Mouse (Mus musculus): ENCODE measurements around the gene Clasp1. TPM values are rescaled to one million over a fixed set of nuclear protein-coding genes. Genes with fewer than 3 reads are reported as not detected.

Clasp1 gene
- total and polyA plus RNA-seq, 3 experiments: 13.9 to 21.3 TPM; not detected in 1

GRCm38 (mm10) chr1:118450891-118451450 is 62.1 kb downstream of the Clasp1 start:
- Histone ChIP-seq H3K9ac (ENCODE audit: control insufficient read depth, low read depth, low read length, poor library complexity, severe bottlenecking) (no peak overlapping the region), H3K36me3 (ENCODE audit: control insufficient read depth in 1 of 2, insufficient read depth in 2 of 2, low read length in 2 of 2) (no peaks in the 10 kb centered on the region; a peak in 1 of 4 replicates), H3K27me3 (ENCODE audit: control insufficient read depth in 1 of 2, insufficient read depth in 2 of 2, low read length in 2 of 2) (no peaks in the 10 kb centered on the region), H3K4me1 (ENCODE audit: control insufficient read depth in 1 of 2, insufficient read depth in 2 of 2, low read length in 2 of 2) (peaks cover 0 to 6% of the 10 kb centered on the region in 2 experiments; a peak in 1 of 4 replicates), H3K79me2 (ENCODE audit: control insufficient read depth, insufficient read depth, low read length, poor library complexity) (peaks cover 2% of the 10 kb centered on the region; the same call in 1 of the 2 replicates), H3K27ac (ENCODE audit: control insufficient read depth, low read depth, low read length) (no peak overlapping the region), H3K9me3 (replicated peaks; ENCODE audit: insufficient read depth, low read length) (no peaks in the 10 kb centered on the region), H3K4me3 (ENCODE audit: control insufficient read depth in 1 of 2, insufficient read depth in 1 of 2, low read depth in 2 of 2, low read length in 2 of 2) (no peak overlapping the region)
- DNase-seq (ENCODE audit: low read depth, low spot score): no peak
- TF ChIP-seq ELF1 (IDR thresholded peaks at IDR 0.05; ENCODE audit: low read depth, low read length) (no peak), ZMIZ1 (IDR thresholded peaks at IDR 0.05; ENCODE audit: low read depth, low read length) (no peak), EP300 (IDR thresholded peaks at IDR 0.05; ENCODE audit: low read depth in 1 of 2, low read length in 2 of 2) (no peak), USF2 (IDR thresholded peaks at IDR 0.05; ENCODE audit: borderline replicate concordance in 1 of 2, insufficient read depth in 1 of 2, low read depth in 1 of 2, low read length in 2 of 2) (no peak), GATA1 (IDR thresholded peaks at IDR 0.05; ENCODE audit: low read depth, low read length) (no peak), SMC3 (IDR thresholded peaks at IDR 0.05; ENCODE audit: low read depth, low read length) (no peak), USF1 (IDR thresholded peaks at IDR 0.05; ENCODE audit: low read depth, low read length) (no peak), KAT2A (conservative IDR thresholded peaks at IDR 0.05; ENCODE audit: low read depth, low read length) (no peak)

- Histone ChIP-seq H3K36me3 (ENCODE audit: control insufficient read depth in 1 of 2, insufficient read depth in 2 of 2, low read length in 2 of 2) (peaks cover 0 to 13% of the 10 kb centered on the region in 2 experiments; a peak in 2 of 4 replicates), H3K9me3 (replicated peaks; ENCODE audit: insufficient read depth, low read length) (no peaks in the 10 kb centered on the region), H3K9ac (ENCODE audit: control insufficient read depth, low read depth, low read length, poor library complexity, severe bottlenecking) (no peak overlapping the region), H3K79me2 (ENCODE audit: control insufficient read depth, insufficient read depth, low read length, poor library complexity) (peaks cover 8% of the 10 kb centered on the region; the same call in 1 of the 2 replicates), H3K27me3 (ENCODE audit: control insufficient read depth in 1 of 2, insufficient read depth in 2 of 2, low read length in 2 of 2) (no peaks in the 10 kb centered on the region), H3K27ac (ENCODE audit: control insufficient read depth, low read depth, low read length) (no peak overlapping the region), H3K4me1 (ENCODE audit: control insufficient read depth in 1 of 2, insufficient read depth in 2 of 2, low read length in 2 of 2) (peaks cover 4 to 15% of the 10 kb centered on the region in 2 experiments; a peak in 3 of 4 replicates), H3K4me3 (ENCODE audit: control insufficient read depth in 1 of 2, insufficient read depth in 1 of 2, low read depth in 2 of 2, low read length in 2 of 2) (no peak overlapping the region)
- TF ChIP-seq E2F4 (IDR thresholded peaks at IDR 0.05; ENCODE audit: borderline replicate concordance, low read depth, low read length) (no peak), POLR2A (IDR thresholded peaks at IDR 0.05; ENCODE audit: control insufficient read depth in 1 of 2, insufficient read depth in 1 of 2, low read depth in 1 of 2, low read length in 2 of 2, poor library complexity in 1 of 2) (no peak), RCOR1 (IDR thresholded peaks at IDR 0.05; ENCODE audit: low read depth, low read length) (no peak), BHLHE40 (IDR thresholded peaks at IDR 0.05; ENCODE audit: borderline replicate concordance, low read depth, low read length) (no peak), USF2 (IDR thresholded peaks at IDR 0.05; ENCODE audit: borderline replicate concordance in 1 of 2, insufficient read depth in 1 of 2, low read depth in 1 of 2, low read length in 2 of 2) (no peak), POLR2AphosphoS2 (IDR thresholded peaks at IDR 0.05; ENCODE audit: low read length) (no peak), POLR2AphosphoS5 (IDR thresholded peaks at IDR 0.05; ENCODE audit: borderline replicate concordance, low read depth, low read length) (no peak), ZNF384 (IDR thresholded peaks at IDR 0.05; ENCODE audit: low read depth, low read length) (no peak), SIN3A (IDR thresholded peaks at IDR 0.05; ENCODE audit: low read length) (no peak), TBP (IDR thresholded peaks at IDR 0.05; ENCODE audit: low read depth, low read length) (no peak), MYB (IDR thresholded peaks at IDR 0.05; ENCODE audit: low read depth, low read length) (no peak), KAT2A (conservative IDR thresholded peaks at IDR 0.05; ENCODE audit: low read depth, low read length) (no peak)
- no peak for DNase-seq (ENCODE audit: low read depth, low spot score)
Measured at GRCm38 (mm10) chr1:118453577-118453976, 64.7 kb downstream of the Clasp1 start.

Measured in MEL (cell line).